Mouse (Mus musculus) midbrain, embryonic 12.5 days (tissue): Measurements from ENCODE around the gene Chrm1. TPM values are rescaled to one million over a fixed set of nuclear protein-coding genes. Genes with fewer than 3 reads are reported as not detected.
"Not testable (repeated sequence)": the region's sequence is repeated elsewhere in the genome, so short reads cannot be mapped to it uniquely, and the experiment has no call there.

Experiments
- ATAC-seq: fragments of 200-750 bp; cut with Nextera tagmentation; 2 replicates; pipeline ENCODE4 v1.8.0; 2017; ENCODE audit warnings: low read depth, moderate TSS enrichment, moderate library complexity; ENCODE audit not compliant: low FRiP score
- H3K27ac ChIP-seq: fragments of 300-500 bp; sonication (generic); replicated peaks from 2 replicates; pipeline ENCODE4 v1.5.1; 2016; ENCODE audit warnings: mild to moderate bottlenecking
- H3K27me3 ChIP-seq: fragments of 300-500 bp; sonication (generic); 2 replicates; pipeline ENCODE4 v1.6.1; 2016; ENCODE audit warnings: mild to moderate bottlenecking
- H3K36me3 ChIP-seq: fragments of 300-500 bp; sonication (generic); 2 replicates; pipeline ENCODE4 v1.6.1; 2016
- H3K4me1 ChIP-seq: fragments of 300-500 bp; sonication (generic); 2 replicates; pipeline ENCODE4 v1.6.1; 2016
- H3K4me2 ChIP-seq: fragments of 300-500 bp; sonication (generic); replicated peaks from 2 replicates; pipeline ENCODE4 v1.6.1; 2016; ENCODE audit warnings: mild to moderate bottlenecking, moderate library complexity
- H3K4me3 ChIP-seq: fragments of 300-500 bp; sonication (generic); 2 replicates; pipeline ENCODE4 v1.5.1; 2016; ENCODE audit warnings: mild to moderate bottlenecking
- H3K9ac ChIP-seq: fragments of 300-500 bp; sonication (generic); replicated peaks from 2 replicates; pipeline ENCODE4 v1.6.1; 2016; ENCODE audit warnings: mild to moderate bottlenecking, moderate library complexity
- H3K9me3 ChIP-seq: fragments of 300-500 bp; sonication (generic); 2 replicates; pipeline ENCODE4 v1.6.1; 2016; ENCODE audit warnings: mild to moderate bottlenecking
- WGBS: fragments of 180-500 bp; shearing (Covaris S2); methylation state at CpG from one replicate; pipeline ENCODE4 v1.1.7; 2016; 5-methylcytosine and 5-hydroxymethylcytosine counted together
- polyA plus RNA-seq: library from polyadenylated mRNA; unstranded; fragments of >200 nt; fragmentation: Nextera tagmentation; extraction: Ambion mirVana; gene quantifications from 2 replicates; pipeline ENCODE4 v1.2.1, GENCODE M21; 2016

Chrm1 gene
- polyA plus RNA-seq, 1 experiment from 2014 or later = 0.59 TPM

DNA sequence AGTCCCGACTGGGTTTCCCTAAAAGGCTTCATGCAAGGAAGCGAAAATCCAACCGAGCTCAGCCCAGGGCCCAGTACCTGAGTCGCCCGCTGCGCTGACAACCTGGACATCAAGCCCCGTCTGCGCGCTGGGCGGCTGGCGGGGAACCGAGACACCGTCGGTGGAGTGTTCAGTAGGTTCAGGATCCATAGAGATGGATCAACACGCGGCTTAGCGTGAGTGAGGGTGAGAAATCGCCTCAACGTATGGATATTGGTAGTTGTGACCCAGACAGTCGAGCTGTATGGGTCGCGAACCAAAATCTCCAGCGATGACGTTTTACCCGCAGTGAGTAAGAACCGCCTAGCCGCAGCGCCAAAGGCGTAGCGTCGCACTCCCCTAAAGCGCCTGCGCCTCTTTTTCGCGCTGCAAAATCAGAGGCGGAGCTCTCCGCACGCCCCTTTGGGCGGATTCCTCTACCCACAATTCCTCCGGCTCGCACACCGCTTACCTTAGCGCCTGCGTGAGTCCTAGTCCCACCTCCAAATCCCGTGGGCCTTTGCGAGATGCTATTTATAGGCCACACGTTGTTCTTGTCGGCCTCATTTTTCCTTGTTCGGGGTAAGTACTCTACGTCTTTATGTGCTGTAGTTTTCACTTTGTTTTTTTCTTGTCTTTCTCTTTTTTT, 59.5 kb downstream of the Chrm1 start, which contains the start of gene Slc3a2:
Slc3a2 (minus strand) TSS at position 463 of the 667 bp plus-strand sequence.
- Histone ChIP-seq H3K9ac (peak within 1 kb of the TSS; percentile 96), H3K4me1 (peaks cover 33% of the 10 kb centered on the region), H3K27ac (peak within 1 kb of the TSS; percentile 93), H3K27me3 (no peaks in the 10 kb centered on the region), H3K36me3 (peaks cover 22% of the 10 kb centered on the region), H3K4me2 (peak within 1 kb of the TSS; percentile 78), H3K9me3 (no peaks in the 10 kb centered on the region), H3K4me3 (peak within 1 kb of the TSS; percentile 82)
- ATAC-seq = peak; percentile 96
- WGBS = under 1% methylated on average over 50 of the region's 50 CpGs

- H3K36me3 ChIP-seq = peaks cover 22% of the 10 kb centered on the region
- no peaks in the 10 kb centered on the region for H3K9me3 ChIP-seq
- H3K4me3 ChIP-seq = peak overlapping the region; percentile 82
- no peaks in the 10 kb centered on the region for H3K27me3 ChIP-seq
- H3K27ac ChIP-seq = peak overlapping the region; percentile 78
- peak overlapping the region; percentile 96 for H3K9ac ChIP-seq
- H3K4me1 ChIP-seq = peaks cover 33% of the 10 kb centered on the region
- under 1% methylated on average over 20 of the region's 20 CpGs for WGBS
- ATAC-seq = no peak
- H3K4me2 ChIP-seq = peak overlapping the region; percentile 78
Measured at GRCm38 (mm10) chr19:8723574-8724346, 60.2 kb downstream of the Chrm1 start.

GRCm38 (mm10) chr19:8724392-8724791, 60.8 kb downstream of the Chrm1 start:
- ATAC-seq = no peak
- H3K4me3 ChIP-seq = peak overlapping the region; percentile 82
- no peaks in the 10 kb centered on the region for H3K27me3 ChIP-seq
- peak overlapping the region; percentile 78 for H3K27ac ChIP-seq
- WGBS = 1% methylated on average over 2 of the region's 2 CpGs
- peak overlapping the region; percentile 78 for H3K4me2 ChIP-seq
- peak overlapping the region; percentile 96 for H3K9ac ChIP-seq
- peaks cover 22% of the 10 kb centered on the region for H3K36me3 ChIP-seq
- H3K9me3 ChIP-seq = no peaks in the 10 kb centered on the region
- H3K4me1 ChIP-seq = peaks cover 33% of the 10 kb centered on the region

GRCm38 (mm10) chr19:8725081-8725613, 61.6 kb downstream of the Chrm1 start:
- no peaks in the 10 kb centered on the region for H3K27me3 ChIP-seq
- peaks cover 22% of the 10 kb centered on the region for H3K36me3 ChIP-seq
- no peak overlapping the region for H3K27ac ChIP-seq
- H3K9me3 ChIP-seq = no peaks in the 10 kb centered on the region
- peak overlapping the region; percentile 78 for H3K4me2 ChIP-seq
- 61% methylated on average over 4 of the region's 4 CpGs for WGBS
- H3K9ac ChIP-seq = peak overlapping the region; percentile 96
- ATAC-seq = no peak
- peaks cover 33% of the 10 kb centered on the region for H3K4me1 ChIP-seq
- peak overlapping the region; percentile 82 for H3K4me3 ChIP-seq

GRCm38 (mm10) chr19:8726609-8727390, 63.2 kb downstream of the Chrm1 start:
- no peaks in the 10 kb centered on the region for H3K9me3 ChIP-seq
- 21% methylated on average over 3 of the region's 3 CpGs for WGBS
- no peak overlapping the region for H3K4me2 ChIP-seq
- H3K9ac ChIP-seq = no peak overlapping the region
- peaks cover 22% of the 10 kb centered on the region for H3K36me3 ChIP-seq
- H3K27ac ChIP-seq = no peak overlapping the region
- peaks cover 30% of the 10 kb centered on the region for H3K4me1 ChIP-seq
- no peak overlapping the region for H3K4me3 ChIP-seq
- H3K27me3 ChIP-seq = no peaks in the 10 kb centered on the region
- ATAC-seq = no peak

- Histone ChIP-seq H3K36me3 (peaks cover 22% of the 10 kb centered on the region), H3K4me3 (no peak overlapping the region), H3K27ac (0 out of 2 replicates have a peak overlapping the region, but pooled peaks have one; percentile 25), H3K27me3 (no peaks in the 10 kb centered on the region), H3K4me1 (peaks cover 22% of the 10 kb centered on the region), H3K9me3 (no peaks in the 10 kb centered on the region), H3K4me2 (no peak overlapping the region), H3K9ac (no peak overlapping the region)
- WGBS = 28% methylated on average over 5 of the region's 5 CpGs
- ATAC-seq = no peak
Measured at GRCm38 (mm10) chr19:8727495-8728114, 64.0 kb downstream of the Chrm1 start.

DNA sequence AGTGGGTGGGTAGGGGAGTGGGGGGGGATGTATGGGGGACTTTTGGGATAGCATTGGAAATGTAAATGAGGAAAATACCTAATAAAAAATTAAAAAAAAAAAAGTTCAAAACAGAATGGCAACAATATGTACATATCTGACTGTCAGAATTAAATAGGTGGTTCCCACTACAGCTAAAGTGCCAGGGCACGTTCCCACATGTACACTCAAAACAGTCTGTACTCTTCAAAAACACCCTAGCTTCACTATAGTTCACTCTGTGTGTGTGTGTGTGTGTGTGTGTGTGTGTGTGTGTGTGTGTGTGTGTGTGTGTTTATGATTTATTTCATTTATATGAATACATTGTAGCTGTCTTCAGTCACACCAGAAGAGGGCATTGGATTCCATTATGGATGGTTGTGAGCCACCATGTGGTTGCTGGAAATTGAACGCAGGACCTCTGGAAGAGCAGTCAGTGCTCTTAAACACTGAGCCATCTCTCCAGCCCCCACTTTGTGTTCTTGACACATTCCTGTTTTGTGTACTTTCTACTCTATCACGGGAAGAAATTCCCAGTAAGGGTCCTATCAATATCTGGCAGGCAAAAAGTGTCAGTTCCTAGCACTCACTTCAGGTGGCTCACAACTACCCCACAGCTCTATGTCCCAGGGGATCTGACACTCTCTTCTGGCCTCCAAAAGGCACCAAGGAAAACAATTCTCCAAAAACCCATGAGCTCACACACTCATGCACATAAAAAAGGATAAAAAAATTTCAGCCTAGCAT, 64.9 kb downstream of the Chrm1 start:
- not testable (repeated sequence) for ATAC-seq, H3K4me2 ChIP-seq, H3K4me3 ChIP-seq, H3K27me3 ChIP-seq, H3K9ac ChIP-seq, H3K27ac ChIP-seq, H3K9me3 ChIP-seq
- peaks cover 22% of the 10 kb centered on the region for H3K4me1 ChIP-seq
- 49% methylated on average over 3 of the region's 3 CpGs for WGBS
- H3K36me3 ChIP-seq = peaks cover 22% of the 10 kb centered on the region

Other genes with a start within 250 kb of the Chrm1 start
- gene Slc22a8, start 72.5 kb upstream of the Chrm1 start, polyA plus RNA-seq = 0.77 and 0.89 TPM in 2 replicates
- gene Slc22a6, start 45.8 kb upstream of the Chrm1 start, polyA plus RNA-seq = 3.6 and 4.2 TPM in 2 replicates
- gene Slc3a2, start 59.6 kb downstream of the Chrm1 start, polyA plus RNA-seq = 138 and 150 TPM in 2 replicates
- gene Wdr74, start 72.0 kb downstream of the Chrm1 start, polyA plus RNA-seq = 78.5 and 80.7 TPM in 2 replicates
- gene 1700092M07Rik, start 76.9 kb downstream of the Chrm1 start, polyA plus RNA-seq = 3.3 and 4.5 TPM in 2 replicates
- gene Stx5a, start 77.6 kb downstream of the Chrm1 start, polyA plus RNA-seq = 121 and 127 TPM in 2 replicates
- gene Nxf1, start 93.3 kb downstream of the Chrm1 start, polyA plus RNA-seq = 210 and 224 TPM in 2 replicates
- gene Tmem223, start 107.2 kb downstream of the Chrm1 start, polyA plus RNA-seq = 211 and 214 TPM in 2 replicates
- gene Tmem179b, start 110.7 kb downstream of the Chrm1 start, polyA plus RNA-seq = 40.4 TPM in 2 replicates
- gene Taf6l, start 122.6 kb downstream of the Chrm1 start, polyA plus RNA-seq = 34.5 and 35.5 TPM in 2 replicates
- 154 and 160 TPM in 2 replicates for gene Polr2g, start 134.8 kb downstream of the Chrm1 start, polyA plus RNA-seq
- gene Zbtb3, start 138.8 kb downstream of the Chrm1 start, polyA plus RNA-seq = 8.3 and 8.8 TPM in 2 replicates
- gene Ttc9c, start 155.5 kb downstream of the Chrm1 start, polyA plus RNA-seq = 65.7 and 69.9 TPM in 2 replicates
- gene Hnrnpul2, start 156.2 kb downstream of the Chrm1 start, polyA plus RNA-seq = 6.0 and 6.4 TPM in 2 replicates
- gene AC129217.1, start 166.0 kb downstream of the Chrm1 start, polyA plus RNA-seq = not detected in 2 replicates
- 68.0 and 68.7 TPM in 2 replicates for gene Bscl2, start 173.7 kb downstream of the Chrm1 start, polyA plus RNA-seq
- gene Gng3, start 175.4 kb downstream of the Chrm1 start, polyA plus RNA-seq = 174 and 180 TPM in 2 replicates
- gene Lrrn4cl, start 187.0 kb downstream of the Chrm1 start, polyA plus RNA-seq = 0.55 and 0.62 TPM in 2 replicates
- gene Ubxn1, start 207.7 kb downstream of the Chrm1 start, polyA plus RNA-seq = 172 and 175 TPM in 2 replicates
- gene Uqcc3, start 217.1 kb downstream of the Chrm1 start, polyA plus RNA-seq = 59.6 and 63.5 TPM in 2 replicates
- gene Lbhd1, start 219.9 kb downstream of the Chrm1 start, polyA plus RNA-seq = 92.7 and 97.2 TPM in 2 replicates
- not detected in 2 replicates for gene Gm49403, start 220.1 kb downstream of the Chrm1 start, polyA plus RNA-seq
- 81.0 and 87.1 TPM in 2 replicates for gene 1810009A15Rik, start 225.1 kb downstream of the Chrm1 start, polyA plus RNA-seq
- not detected in 2 replicates for gene Gm49416, start 225.1 kb downstream of the Chrm1 start, polyA plus RNA-seq
- gene Ints5, start 229.2 kb downstream of the Chrm1 start, polyA plus RNA-seq = 46.2 and 46.6 TPM in 2 replicates
- 111 and 115 TPM in 2 replicates for gene Ganab, start 234.3 kb downstream of the Chrm1 start, polyA plus RNA-seq